Mouse (Mus musculus) testis, adult 2 months (tissue): ENCODE data around the gene Igsf11.

Source experiments
- CTCF ChIP-seq: fragments of 200-500 bp; IDR thresholded peaks from 2 replicates; pipeline ENCODE4 v1.5.1; 2012; ENCODE audit warnings: low read depth, mild to moderate bottlenecking, inconsistent platforms, low read length, moderate library complexity; ENCODE audit not compliant: control insufficient read depth, insufficient read depth, insufficient replicate concordance
- POLR2A ChIP-seq: fragments of 200-500 bp; IDR thresholded peaks from 2 replicates; pipeline ENCODE4 v1.6.1; 2012; ENCODE audit warnings: low read depth, mild to moderate bottlenecking, inconsistent platforms, low read length, moderate library complexity; ENCODE audit not compliant: control insufficient read depth

DNA sequence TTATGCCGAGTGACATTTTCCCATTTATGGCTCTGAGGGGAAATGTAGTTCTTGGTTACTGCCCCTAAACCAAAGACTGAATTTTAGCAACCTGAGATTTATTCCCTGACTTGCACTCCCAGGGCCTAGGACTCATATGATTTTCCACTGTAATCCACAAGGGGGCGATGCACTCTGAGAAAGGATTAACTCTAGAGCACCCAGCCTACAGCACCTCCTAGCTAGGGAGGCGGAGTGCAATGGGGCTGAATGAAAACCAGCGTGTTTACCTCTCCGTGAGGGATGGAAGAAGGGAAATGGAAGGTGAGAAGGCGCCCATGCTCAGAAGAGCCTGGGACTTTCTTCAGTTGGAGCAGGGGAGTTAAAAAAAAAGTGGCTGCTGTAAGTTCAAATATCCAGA, 163.6 kb downstream of the Igsf11 start:
- TF ChIP-seq POLR2A (no peak), CTCF (peak; percentile 43; the same call in 1 of the 2 replicates)
